Mouse (Mus musculus) testis, adult 2 months (tissue): ENCODE measurements around the gene Lmcd1.

ENCODE experiments used
- CTCF ChIP-seq: fragments of 200-500 bp; IDR thresholded peaks from 2 replicates; pipeline ENCODE4 v1.5.1; 2012; ENCODE audit warnings: low read depth, mild to moderate bottlenecking, inconsistent platforms, low read length, moderate library complexity; ENCODE audit not compliant: control insufficient read depth, insufficient read depth, insufficient replicate concordance
- POLR2A ChIP-seq: fragments of 200-500 bp; IDR thresholded peaks from 2 replicates; pipeline ENCODE4 v1.6.1; 2012; ENCODE audit warnings: low read depth, mild to moderate bottlenecking, inconsistent platforms, low read length, moderate library complexity; ENCODE audit not compliant: control insufficient read depth

DNA sequence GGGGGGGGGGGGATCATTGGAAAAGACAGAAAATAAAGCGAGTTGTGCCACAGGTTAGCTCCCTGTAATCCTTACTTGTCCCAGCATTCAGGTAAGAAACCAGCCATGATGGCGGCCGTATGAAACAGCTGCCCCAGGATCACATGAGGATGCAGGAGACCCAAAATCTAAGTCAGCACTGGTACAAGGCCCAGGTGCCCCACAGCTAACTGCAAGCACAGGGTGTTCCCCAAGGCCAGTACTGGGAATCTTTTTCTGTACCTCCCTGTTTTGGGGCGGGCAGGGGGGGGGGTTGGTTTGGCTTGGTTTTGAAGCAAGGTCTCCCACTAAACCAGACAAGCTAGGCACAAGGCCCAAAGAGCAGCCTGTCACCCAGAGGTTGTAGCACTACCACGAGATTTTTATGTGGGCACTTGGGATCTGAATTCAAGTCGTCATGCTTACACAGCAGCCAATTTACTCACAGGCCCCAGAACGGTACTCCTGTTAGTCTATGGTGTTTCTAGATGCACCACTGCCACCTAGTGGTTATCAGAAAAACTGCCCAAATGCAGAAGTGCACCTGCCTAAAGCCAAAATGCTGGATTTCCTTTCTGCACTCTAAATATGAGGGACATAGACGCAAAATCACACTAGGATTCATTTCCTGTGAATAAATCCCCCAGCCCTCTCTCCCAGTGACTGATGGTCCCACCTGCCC is 100.5 kb downstream of the Lmcd1 start:
- TF ChIP-seq CTCF (no peak), POLR2A (no peak)
